Mouse (Mus musculus): ENCODE measurements around the gene Ahcy.
"Not testable (repeated sequence)": the region's sequence is repeated elsewhere in the genome, so short reads cannot be mapped to it uniquely, and the experiment has no call there.

Ahcy gene

DNA sequence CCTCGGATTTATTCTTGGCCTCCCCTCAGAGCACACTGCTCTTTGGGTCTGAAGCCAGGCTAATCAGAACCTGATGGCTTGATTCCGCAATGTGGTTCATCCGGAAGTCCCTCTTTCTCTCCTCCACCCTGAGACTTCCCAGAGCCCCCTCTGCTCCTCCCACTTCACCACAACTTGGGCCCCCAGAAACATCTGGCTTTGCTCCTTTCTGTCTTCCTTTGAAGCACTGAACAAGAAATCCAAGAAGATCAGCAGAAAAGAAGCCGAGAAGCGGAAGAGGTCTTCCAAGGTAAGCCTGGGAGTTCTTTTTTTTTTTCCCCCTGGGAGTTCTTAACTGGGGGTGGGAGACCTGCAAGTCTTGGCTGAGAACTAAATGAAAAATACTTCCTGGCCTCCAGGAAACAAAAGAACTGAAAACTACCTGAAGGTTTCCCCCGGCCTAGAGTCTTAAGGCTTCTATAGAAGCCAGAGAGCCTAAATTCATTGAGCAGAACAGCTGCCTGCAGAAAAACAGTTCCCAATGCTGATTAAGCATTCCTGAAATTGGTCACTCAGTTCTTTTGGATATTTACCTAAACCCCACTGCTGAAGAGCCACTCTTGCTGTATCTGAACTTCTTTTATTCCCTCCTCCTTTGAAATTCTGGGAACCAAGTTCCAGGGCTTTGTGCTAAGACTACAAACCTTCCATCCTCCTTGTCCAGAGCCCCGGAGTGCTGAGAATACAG lies 26.7 kb downstream of the Ahcy start:
- H3K36me3 ChIP-seq (ENCODE audit: insufficient read depth, low read length), result no peaks in the 10 kb centered on the region
- H3K4me3 ChIP-seq (replicated peaks; ENCODE audit: low read length), result no peak overlapping the region
- no peak for TF ChIP-seq CTCF (conservative IDR thresholded peaks at IDR 0.05; ENCODE audit: low read length)
- no peak for TF ChIP-seq POU5F1 (IDR thresholded peaks at IDR 0.05; ENCODE audit: borderline replicate concordance, low read length)
- TF ChIP-seq NANOG (IDR thresholded peaks at IDR 0.05; ENCODE audit: borderline replicate concordance, low read length), result no peak
- H3K27me3 ChIP-seq (ENCODE audit: insufficient read depth, low read length), result no peaks in the 10 kb centered on the region
- no peaks in the 10 kb centered on the region for H3K9me3 ChIP-seq (ENCODE audit: low read length)
- H3K4me1 ChIP-seq (replicated peaks; ENCODE audit: low read depth, low read length), result peaks cover 26% of the 10 kb centered on the region

- Histone ChIP-seq H3K4me1 (replicated peaks; ENCODE audit: low read depth, low read length) (peaks cover 19% of the 10 kb centered on the region), H3K36me3 (ENCODE audit: insufficient read depth, low read length) (no peaks in the 10 kb centered on the region), H3K4me3 (replicated peaks; ENCODE audit: low read length) (no peak overlapping the region), H3K27me3 (ENCODE audit: insufficient read depth, low read length) (no peaks in the 10 kb centered on the region), H3K9me3 (ENCODE audit: low read length) (no peaks in the 10 kb centered on the region)
- TF ChIP-seq NANOG (IDR thresholded peaks at IDR 0.05; ENCODE audit: borderline replicate concordance, low read length) (no peak), POU5F1 (IDR thresholded peaks at IDR 0.05; ENCODE audit: borderline replicate concordance, low read length) (no peak), CTCF (conservative IDR thresholded peaks at IDR 0.05; ENCODE audit: low read length) (no peak)
Measured at GRCm38 (mm10) chr2:155046803-155047202, 27.5 kb downstream of the Ahcy start.

- peaks cover 20% of the 10 kb centered on the region for H3K4me1 ChIP-seq (replicated peaks; ENCODE audit: low read depth, low read length)
- no peaks in the 10 kb centered on the region for H3K9me3 ChIP-seq (ENCODE audit: low read length)
- H3K4me3 ChIP-seq (replicated peaks; ENCODE audit: low read length), result no peak overlapping the region
- no peaks in the 10 kb centered on the region for H3K27me3 ChIP-seq (ENCODE audit: insufficient read depth, low read length)
- TF ChIP-seq NANOG (IDR thresholded peaks at IDR 0.05; ENCODE audit: borderline replicate concordance, low read length) (no peak), POU5F1 (IDR thresholded peaks at IDR 0.05; ENCODE audit: borderline replicate concordance, low read length) (no peak), CTCF (conservative IDR thresholded peaks at IDR 0.05; ENCODE audit: low read length) (no peak)
- H3K36me3 ChIP-seq (ENCODE audit: insufficient read depth, low read length), result no peaks in the 10 kb centered on the region
Measured at GRCm38 (mm10) chr2:155045075-155045474, 29.2 kb downstream of the Ahcy start.

GRCm38 (mm10) chr2:155044542-155044941 lies 29.8 kb downstream of the Ahcy start:
- TF ChIP-seq NANOG (IDR thresholded peaks at IDR 0.05; ENCODE audit: borderline replicate concordance, low read length) (no peak), CTCF (conservative IDR thresholded peaks at IDR 0.05; ENCODE audit: low read length) (no peak), POU5F1 (IDR thresholded peaks at IDR 0.05; ENCODE audit: borderline replicate concordance, low read length) (no peak)
- no peaks in the 10 kb centered on the region for H3K36me3 ChIP-seq (ENCODE audit: insufficient read depth, low read length)
- H3K27me3 ChIP-seq (ENCODE audit: insufficient read depth, low read length), result no peaks in the 10 kb centered on the region
- no peaks in the 10 kb centered on the region for H3K9me3 ChIP-seq (ENCODE audit: low read length)
- no peak overlapping the region for H3K4me3 ChIP-seq (replicated peaks; ENCODE audit: low read length)
- peaks cover 19% of the 10 kb centered on the region for H3K4me1 ChIP-seq (replicated peaks; ENCODE audit: low read depth, low read length)

DNA sequence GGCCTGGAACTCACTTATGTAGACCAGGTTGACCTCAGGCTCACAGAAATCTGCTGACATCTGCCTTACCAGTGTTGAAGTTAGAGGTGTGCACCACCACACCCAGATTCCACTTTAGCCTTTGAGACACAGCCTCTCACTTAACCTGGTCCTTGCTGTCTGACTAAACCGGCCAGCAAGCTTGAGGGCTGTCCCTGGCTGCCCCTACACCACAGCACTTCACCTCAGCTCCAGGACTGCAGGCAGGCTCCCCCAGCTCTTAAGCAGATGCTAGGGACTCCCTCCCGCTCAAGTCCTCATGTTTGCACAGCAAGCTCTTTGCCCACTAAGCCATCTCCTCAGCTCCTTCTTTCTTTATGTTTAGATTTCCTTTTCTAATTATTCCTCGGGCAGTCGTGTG lies 34.3 kb downstream of the Ahcy start:
- no peak overlapping the region for H3K4me3 ChIP-seq (replicated peaks; ENCODE audit: low read length)
- H3K4me1 ChIP-seq (replicated peaks; ENCODE audit: low read depth, low read length), result peaks cover 16% of the 10 kb centered on the region
- TF ChIP-seq NANOG (IDR thresholded peaks at IDR 0.05; ENCODE audit: borderline replicate concordance, low read length) (no peak), POU5F1 (IDR thresholded peaks at IDR 0.05; ENCODE audit: borderline replicate concordance, low read length) (no peak)
- H3K36me3 ChIP-seq (ENCODE audit: insufficient read depth, low read length), result no peaks in the 10 kb centered on the region
- H3K9me3 ChIP-seq (ENCODE audit: low read length), result no peaks in the 10 kb centered on the region
- H3K27me3 ChIP-seq (ENCODE audit: insufficient read depth, low read length), result no peaks in the 10 kb centered on the region

- TF ChIP-seq POU5F1 (IDR thresholded peaks at IDR 0.05; ENCODE audit: borderline replicate concordance, low read length) (no peak), CTCF (conservative IDR thresholded peaks at IDR 0.05; ENCODE audit: low read length) (no peak), NANOG (IDR thresholded peaks at IDR 0.05; ENCODE audit: borderline replicate concordance, low read length) (no peak)
- no peaks in the 10 kb centered on the region for H3K9me3 ChIP-seq (ENCODE audit: low read length)
- H3K36me3 ChIP-seq (ENCODE audit: insufficient read depth, low read length), result no peaks in the 10 kb centered on the region
- peaks cover 8% of the 10 kb centered on the region for H3K4me1 ChIP-seq (replicated peaks; ENCODE audit: low read depth, low read length)
- no peak overlapping the region for H3K4me3 ChIP-seq (replicated peaks; ENCODE audit: low read length)
- no peaks in the 10 kb centered on the region for H3K27me3 ChIP-seq (ENCODE audit: insufficient read depth, low read length)
Measured at GRCm38 (mm10) chr2:155032938-155033710, 41.2 kb downstream of the Ahcy start.

GRCm38 (mm10) chr2:155030831-155031230 lies 43.5 kb downstream of the Ahcy start:
- no peaks in the 10 kb centered on the region for H3K27me3 ChIP-seq (ENCODE audit: insufficient read depth, low read length)
- no peak for TF ChIP-seq CTCF (conservative IDR thresholded peaks at IDR 0.05; ENCODE audit: low read length)
- no peak for TF ChIP-seq POU5F1 (IDR thresholded peaks at IDR 0.05; ENCODE audit: borderline replicate concordance, low read length)
- TF ChIP-seq NANOG (IDR thresholded peaks at IDR 0.05; ENCODE audit: borderline replicate concordance, low read length), result no peak
- 0 out of 2 replicates have a peak, but pooled peaks cover 3% of the 10 kb centered on the region for H3K4me1 ChIP-seq (replicated peaks; ENCODE audit: low read depth, low read length)
- no peaks in the 10 kb centered on the region for H3K9me3 ChIP-seq (ENCODE audit: low read length)
- H3K4me3 ChIP-seq (replicated peaks; ENCODE audit: low read length), result no peak overlapping the region
- no peaks in the 10 kb centered on the region for H3K36me3 ChIP-seq (ENCODE audit: insufficient read depth, low read length)

DNA sequence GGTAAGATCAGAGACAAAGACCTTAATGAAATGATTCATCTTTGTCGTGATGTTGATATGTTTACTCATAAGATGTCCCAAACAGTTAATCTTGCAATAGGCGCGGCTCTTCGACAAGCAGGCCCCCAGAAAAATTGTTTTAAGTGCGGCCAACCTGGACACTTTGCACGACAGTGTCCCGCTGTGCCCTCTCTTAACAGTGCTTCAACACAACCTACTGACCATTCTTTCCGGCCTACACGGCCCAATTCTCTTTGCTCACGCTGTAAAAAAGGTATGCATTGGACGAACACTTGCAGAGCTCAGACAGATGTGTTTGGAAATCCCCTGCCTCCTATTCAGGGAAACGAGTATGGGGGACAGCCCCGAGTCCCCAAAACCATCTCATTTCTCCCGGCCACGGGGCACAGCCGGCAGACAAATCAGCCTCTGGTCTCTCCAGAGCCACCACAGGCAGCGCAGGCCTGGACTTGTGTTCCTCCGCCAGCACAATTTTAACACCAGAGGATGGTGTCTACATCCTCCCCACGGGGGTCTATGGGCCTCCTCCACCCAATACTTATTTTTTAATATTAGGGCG lies 54.0 kb downstream of the Ahcy start:
- H3K9me3 ChIP-seq (ENCODE audit: low read length); H3K4me1 ChIP-seq (replicated peaks; ENCODE audit: low read depth, low read length); H3K36me3 ChIP-seq (ENCODE audit: insufficient read depth, low read length); H3K27me3 ChIP-seq (ENCODE audit: insufficient read depth, low read length); H3K4me3 ChIP-seq (replicated peaks; ENCODE audit: low read length): not testable (repeated sequence)
